Comparison of ENCODE assay signal across 18 mouse cellular contexts in the genomic region with DNA sequence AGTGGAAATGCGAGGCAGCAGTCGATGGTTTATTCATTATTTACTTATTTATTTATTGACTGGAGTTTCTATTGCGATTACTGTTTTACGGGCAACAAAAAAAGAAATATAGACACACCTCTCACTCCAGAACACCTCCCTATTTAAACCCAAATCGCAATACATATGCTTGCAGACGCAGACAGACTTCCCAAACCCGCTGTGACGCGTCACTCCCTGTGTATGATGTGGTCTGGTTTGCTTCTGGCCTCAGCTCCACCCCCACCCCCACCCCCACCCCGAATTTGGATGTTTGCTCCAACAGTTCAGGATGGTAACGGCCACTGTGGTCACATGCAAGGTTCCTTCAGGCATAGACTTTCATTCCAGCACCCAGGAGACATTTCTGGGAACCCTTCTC. TPM values are rescaled to one million over a fixed set of nuclear protein-coding genes. Genes with fewer than 3 reads are reported as not detected.
DNase-seq lines count a peak whose midpoint lies in the region; ATAC-seq lines count a peak whose summit lies in the region.
"Had no signal": no experiment of that assay in that cellular context is flagged by ENCODE, and none has a peak within 500 bp of the region (broad histone marks: within the 10 kb centered on the region; RNA-seq: fewer than 3 reads in every experiment).

No protein-coding gene starts in this region.

- no peaks in the 10 kb centered on the region for H3K9me3 ChIP-seq in hindbrain, embryonic 14.5 days (ENCODE audit: control insufficient read depth, low read length)
- H3K9me3 ChIP-seq in hindbrain, embryonic 16.5 days (ENCODE audit: control insufficient read depth, low read length) = no peaks in the 10 kb centered on the region
- no peaks in the 10 kb centered on the region for H3K9me3 ChIP-seq in midbrain, embryonic 15.5 days
- H3K9me3 ChIP-seq in heart, embryonic 12.5 days (replicated peaks) = no peaks in the 10 kb centered on the region

- peaks cover 11% of the 10 kb centered on the region; the same call in 1 of the 2 replicates for H3K4me1 ChIP-seq in hindbrain, embryonic 14.5 days (replicated peaks; ENCODE audit: control insufficient read depth, insufficient read depth, low read length)
- peaks cover 6% of the 10 kb centered on the region; the same call in 1 of the 2 replicates for H3K4me1 ChIP-seq in hindbrain, embryonic 16.5 days (ENCODE audit: control insufficient read depth, insufficient read depth, low read depth, low read length)
- H3K4me1 ChIP-seq in midbrain, embryonic 15.5 days = peaks cover 17% of the 10 kb centered on the region
- H3K4me1 ChIP-seq in heart, embryonic 12.5 days (replicated peaks) = peaks cover 16% of the 10 kb centered on the region

- H3K27me3 ChIP-seq in hindbrain, embryonic 14.5 days (ENCODE audit: control insufficient read depth, insufficient read depth, low read length) = no peaks in the 10 kb centered on the region
- no peaks in the 10 kb centered on the region for H3K27me3 ChIP-seq in hindbrain, embryonic 16.5 days (replicated peaks; ENCODE audit: control insufficient read depth, insufficient read depth, low read length)
- no peaks in the 10 kb centered on the region for H3K27me3 ChIP-seq in midbrain, embryonic 15.5 days (replicated peaks)
- peaks cover 16% of the 10 kb centered on the region; the same call in 1 of the 2 replicates for H3K27me3 ChIP-seq in heart, embryonic 12.5 days (replicated peaks)

- H3K9ac ChIP-seq in hindbrain, embryonic 14.5 days = peak overlapping the region; percentile 17; the same call in 1 of the 2 replicates
- no peak overlapping the region for H3K9ac ChIP-seq in hindbrain, embryonic 16.5 days (ENCODE audit: low read depth, low read length)
- H3K9ac ChIP-seq in midbrain, embryonic 15.5 days = no peak overlapping the region
- H3K9ac ChIP-seq in heart, embryonic 12.5 days = no peak overlapping the region

- H3K27ac ChIP-seq in hindbrain, embryonic 14.5 days = peak overlapping the region; percentile 51; the same call in 1 of the 2 replicates
- no peak overlapping the region for H3K27ac ChIP-seq in hindbrain, embryonic 16.5 days (ENCODE audit: low read depth, low read length)
- H3K27ac ChIP-seq in midbrain, embryonic 15.5 days = peak overlapping the region; percentile 57; the same call in 1 of the 2 replicates
- H3K27ac ChIP-seq in heart, embryonic 12.5 days (ENCODE audit: poor library complexity, severe bottlenecking) = no peak overlapping the region
- H3K27ac ChIP-seq: gastrocnemius, adult 2 months had no signal

- WGBS in hindbrain, embryonic 14.5 days = 54% methylated on average over 11 of the region's 11 CpGs
- WGBS in hindbrain, embryonic 16.5 days = 58% methylated on average over 11 of the region's 11 CpGs
- WGBS in midbrain, embryonic 15.5 days = 45% methylated on average over 11 of the region's 11 CpGs
- WGBS in heart, embryonic 12.5 days = 49% methylated on average over 11 of the region's 11 CpGs

- no peaks in the 10 kb centered on the region for H3K36me3 ChIP-seq in hindbrain, embryonic 14.5 days (replicated peaks; ENCODE audit: control insufficient read depth, insufficient read depth)
- H3K36me3 ChIP-seq in hindbrain, embryonic 16.5 days (ENCODE audit: control insufficient read depth, insufficient read depth, low read length) = no peaks in the 10 kb centered on the region
- no peaks in the 10 kb centered on the region for H3K36me3 ChIP-seq in midbrain, embryonic 15.5 days (replicated peaks)
- no peaks in the 10 kb centered on the region for H3K36me3 ChIP-seq in heart, embryonic 12.5 days

- ATAC-seq in hindbrain, embryonic 14.5 days (ENCODE audit: low FRiP score) = no peak
- ATAC-seq in hindbrain, embryonic 16.5 days = no peak
- no peak for ATAC-seq in midbrain, embryonic 15.5 days (replicated peaks)
- no peak for ATAC-seq in heart, embryonic 12.5 days (ENCODE audit: insufficient number of reproducible peaks, low FRiP score)
- ATAC-seq: Patski had no signal

- no peak overlapping the region for H3K4me2 ChIP-seq in hindbrain, embryonic 14.5 days (replicated peaks)
- no peak overlapping the region for H3K4me2 ChIP-seq in hindbrain, embryonic 16.5 days (ENCODE audit: low read length)
- no peak overlapping the region for H3K4me2 ChIP-seq in midbrain, embryonic 15.5 days
- H3K4me2 ChIP-seq in heart, embryonic 12.5 days = no peak overlapping the region
- H3K4me2 ChIP-seq: heart, embryonic 11.5 days had no signal

- no peak for DNase-seq in hindbrain, embryonic 14.5 days (ENCODE audit: low spot score)
- peak; percentile 39 for DNase-seq in thymus, postnatal 14 days
- DNase-seq in thymus, postnatal 4 days = no peak
- DNase-seq in layer of hippocampus, postnatal 25 days (ENCODE audit: extremely low spot score in 1 of 2, low spot score in 1 of 2) = no peak
- DNase-seq: adrenal gland, postnatal 10 days; cerebellum, adult 9-11 months; gastrocnemius, adult 2 months; heart, postnatal 14 days; kidney, adult 18-20 months; kidney, postnatal 10 days; layer of hippocampus, postnatal 36 days; lung, postnatal 10 days; right cerebral cortex, postnatal 14 days had no signal

- no peak overlapping the region for H3K4me3 ChIP-seq in hindbrain, embryonic 14.5 days (replicated peaks; ENCODE audit: low read length)
- no peak overlapping the region for H3K4me3 ChIP-seq in hindbrain, embryonic 16.5 days (ENCODE audit: low read length)
- H3K4me3 ChIP-seq in midbrain, embryonic 15.5 days = no peak overlapping the region
- H3K4me3 ChIP-seq in heart, embryonic 12.5 days = no peak overlapping the region
- H3K4me3 ChIP-seq: gastrocnemius, adult 2 months had no signal

RNA-seq across cellular contexts. Expression of a gene that starts 15.3 kb away (rescaled TPM):
- polyA plus RNA-seq in hindbrain, embryonic 14.5 days (2014; fragmentation: Nextera tagmentation; extraction: Ambion mirVana) = 23.4 and 25.1 TPM in 2 replicates
- polyA plus RNA-seq in hindbrain, embryonic 16.5 days (2015; fragmentation: Nextera tagmentation; extraction: Ambion mirVana) = 18.9 and 21.4 TPM in 2 replicates
- 32.5 and 35.4 TPM in 2 replicates for polyA plus RNA-seq in midbrain, embryonic 15.5 days (2015; fragmentation: Nextera tagmentation; extraction: Ambion mirVana)
- 10 to 100 TPM; 53.8 to 76.8 TPM for total RNA-seq in layer of hippocampus, postnatal 25 days (2021)
- 7.6 and 8.2 TPM in 2 replicates for polyA plus RNA-seq in heart, embryonic 12.5 days (2016; fragmentation: Nextera tagmentation; extraction: Ambion mirVana)

Comparison
In these comparisons a context has a peak if more than half of its experiments do, and no peak if none do; other contexts are left out.
1. H3K27ac ChIP-seq: peak in hindbrain, embryonic 14.5 days (single experiment) and midbrain, embryonic 15.5 days (single experiment); none in hindbrain, embryonic 16.5 days (single experiment) and heart, embryonic 12.5 days (single experiment).